Mouse (Mus musculus): ENCODE data around the gene Gm10188. TPM values are rescaled to one million over a fixed set of nuclear protein-coding genes. Genes with fewer than 3 reads are reported as not detected.

The Gm10188 gene
- polyA plus RNA-seq, 1 experiment from 2014 or later = not detected

GRCm38 (mm10) chr1:132201936-132202335, 27.6 kb downstream of the Gm10188 start:
- Histone ChIP-seq H3K4me3 (ENCODE audit: low read depth, low read length) (no peak overlapping the region), H3K27me3 (ENCODE audit: control insufficient read depth, insufficient read depth, low read length) (peaks cover 37% of the 10 kb centered on the region), H3K4me1 (ENCODE audit: control insufficient read depth, insufficient read depth, low read length) (peaks cover 8% of the 10 kb centered on the region), H3K27ac (ENCODE audit: low read depth, low read length) (no peak overlapping the region), H3K9me3 (replicated peaks; ENCODE audit: control insufficient read depth, low read length) (no peaks in the 10 kb centered on the region), H3K36me3 (ENCODE audit: control insufficient read depth, insufficient read depth, low read length) (no peaks in the 10 kb centered on the region), H3K4me2 (no peak overlapping the region), H3K9ac (ENCODE audit: low read depth, low read length) (no peak overlapping the region)
- ATAC-seq (replicated peaks; ENCODE audit: insufficient number of reproducible peaks, low FRiP score, low TSS enrichment) = no peak
- WGBS (ENCODE audit: insufficient replicate concordance) = 54% methylated on average over 2 of the region's 2 CpGs

- no peak for ATAC-seq (replicated peaks; ENCODE audit: insufficient number of reproducible peaks, low FRiP score, low TSS enrichment)
- H3K4me2 ChIP-seq = no peak overlapping the region
- H3K27ac ChIP-seq (ENCODE audit: low read depth, low read length) = no peak overlapping the region
- peaks cover 39% of the 10 kb centered on the region for H3K27me3 ChIP-seq (ENCODE audit: control insufficient read depth, insufficient read depth, low read length)
- H3K36me3 ChIP-seq (ENCODE audit: control insufficient read depth, insufficient read depth, low read length) = no peaks in the 10 kb centered on the region
- H3K9ac ChIP-seq (ENCODE audit: low read depth, low read length) = no peak overlapping the region
- H3K4me1 ChIP-seq (ENCODE audit: control insufficient read depth, insufficient read depth, low read length) = peaks cover 8% of the 10 kb centered on the region
- H3K4me3 ChIP-seq (ENCODE audit: low read depth, low read length) = no peak overlapping the region
- WGBS (ENCODE audit: insufficient replicate concordance) = 23% methylated on average over 4 of the region's 4 CpGs
- H3K9me3 ChIP-seq (replicated peaks; ENCODE audit: control insufficient read depth, low read length) = no peaks in the 10 kb centered on the region
These were observed 28.1 kb downstream of the Gm10188 start for GRCm38 (mm10) chr1:132201511-132201860.

DNA sequence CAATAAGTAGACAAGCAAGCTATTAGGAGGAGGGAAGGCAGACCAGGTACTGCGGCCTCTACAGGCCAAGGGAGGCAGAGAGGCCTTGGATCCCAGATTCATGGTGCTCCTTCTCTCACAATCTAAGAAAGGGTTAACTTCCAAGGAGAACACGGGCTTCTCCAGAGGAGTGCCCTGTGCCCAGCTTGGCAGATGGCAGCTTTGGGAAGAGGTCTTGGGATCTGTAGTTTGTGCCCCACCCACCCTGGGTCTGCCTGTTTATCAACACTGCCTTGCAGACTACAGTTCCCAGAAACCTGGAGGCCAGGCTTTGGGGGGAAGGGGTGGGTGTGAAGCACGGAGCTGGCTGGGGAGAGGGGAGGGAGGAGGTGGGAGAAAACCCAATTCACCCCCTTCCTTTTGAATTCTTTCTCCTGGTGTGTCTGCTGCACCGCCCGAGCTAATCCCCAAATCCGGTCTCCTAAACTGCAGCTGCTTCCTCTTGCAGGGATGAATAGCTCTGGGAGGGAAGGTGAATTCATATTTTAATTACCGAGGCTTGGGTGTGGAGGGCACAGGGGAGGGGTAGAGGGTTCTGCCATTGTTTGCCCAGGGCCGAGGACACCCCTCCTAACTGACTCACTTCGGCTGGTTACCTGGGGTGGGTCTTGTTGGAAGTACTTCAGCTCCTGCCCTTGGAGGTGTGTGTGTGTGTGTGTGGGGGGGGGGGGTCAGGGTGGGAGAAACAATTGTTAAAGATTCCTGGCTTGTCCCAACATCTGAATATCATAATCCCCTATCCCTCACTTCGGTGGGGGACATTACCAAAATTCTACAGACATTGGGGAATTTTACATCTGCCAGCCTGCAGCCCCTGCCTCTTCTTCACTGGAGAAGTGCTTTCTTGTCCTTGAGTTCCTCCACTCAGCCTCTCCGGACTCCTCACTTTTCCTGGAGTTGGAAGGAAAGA, 28.7 kb downstream of the Gm10188 start:
- H3K4me1 ChIP-seq (ENCODE audit: control insufficient read depth, insufficient read depth, low read length) = peaks cover 8% of the 10 kb centered on the region
- peak overlapping the region; percentile 16; the same call in 1 of the 2 replicates for H3K4me3 ChIP-seq (ENCODE audit: low read depth, low read length)
- H3K9me3 ChIP-seq (replicated peaks; ENCODE audit: control insufficient read depth, low read length) = no peaks in the 10 kb centered on the region
- no peak overlapping the region for H3K27ac ChIP-seq (ENCODE audit: low read depth, low read length)
- WGBS (ENCODE audit: insufficient replicate concordance) = 22% methylated on average over 11 of the region's 11 CpGs
- H3K27me3 ChIP-seq (ENCODE audit: control insufficient read depth, insufficient read depth, low read length) = peaks cover 42% of the 10 kb centered on the region
- peak overlapping the region; percentile 36 for H3K4me2 ChIP-seq
- no peak for ATAC-seq (replicated peaks; ENCODE audit: insufficient number of reproducible peaks, low FRiP score, low TSS enrichment)
- no peaks in the 10 kb centered on the region for H3K36me3 ChIP-seq (ENCODE audit: control insufficient read depth, insufficient read depth, low read length)
- no peak overlapping the region for H3K9ac ChIP-seq (ENCODE audit: low read depth, low read length)

DNA sequence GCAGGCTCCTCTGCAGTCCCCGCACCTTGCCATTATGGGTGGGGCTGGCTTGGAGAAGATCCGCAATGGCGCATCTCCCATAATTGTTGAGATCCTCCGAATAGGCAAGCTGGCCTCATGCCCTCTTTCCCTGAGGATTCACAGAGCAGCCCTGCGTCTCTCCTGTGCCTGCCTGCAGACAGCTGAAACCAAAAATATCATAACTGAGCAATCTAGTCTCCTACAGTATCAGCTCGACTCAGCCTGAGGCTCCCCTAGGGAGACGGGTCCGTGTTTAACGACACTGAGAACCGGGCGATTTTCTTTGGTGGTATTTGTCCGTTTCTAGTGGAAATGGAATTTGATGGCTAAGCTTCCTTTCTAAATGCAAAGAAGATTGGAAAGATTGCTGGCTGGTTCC, 29.6 kb downstream of the Gm10188 start:
- H3K4me1 ChIP-seq (ENCODE audit: control insufficient read depth, insufficient read depth, low read length) = peaks cover 7% of the 10 kb centered on the region
- 12% methylated on average over 12 of the region's 12 CpGs for WGBS (ENCODE audit: insufficient replicate concordance)
- no peaks in the 10 kb centered on the region for H3K9me3 ChIP-seq (replicated peaks; ENCODE audit: control insufficient read depth, low read length)
- H3K27ac ChIP-seq (ENCODE audit: low read depth, low read length) = no peak overlapping the region
- no peak overlapping the region for H3K9ac ChIP-seq (ENCODE audit: low read depth, low read length)
- H3K27me3 ChIP-seq (ENCODE audit: control insufficient read depth, insufficient read depth, low read length) = peaks cover 42% of the 10 kb centered on the region
- peak overlapping the region; percentile 36 for H3K4me2 ChIP-seq
- peak overlapping the region; percentile 16; the same call in 1 of the 2 replicates for H3K4me3 ChIP-seq (ENCODE audit: low read depth, low read length)
- H3K36me3 ChIP-seq (ENCODE audit: control insufficient read depth, insufficient read depth, low read length) = no peaks in the 10 kb centered on the region
- ATAC-seq (replicated peaks; ENCODE audit: insufficient number of reproducible peaks, low FRiP score, low TSS enrichment) = no peak

- H3K4me3 ChIP-seq (ENCODE audit: low read depth, low read length) = no peak overlapping the region
- no peak overlapping the region for H3K27ac ChIP-seq (ENCODE audit: low read depth, low read length)
- 67% methylated on average over 6 of the region's 6 CpGs for WGBS (ENCODE audit: insufficient replicate concordance)
- peaks cover 42% of the 10 kb centered on the region for H3K27me3 ChIP-seq (ENCODE audit: control insufficient read depth, insufficient read depth, low read length)
- H3K9ac ChIP-seq (ENCODE audit: low read depth, low read length) = no peak overlapping the region
- no peak for ATAC-seq (replicated peaks; ENCODE audit: insufficient number of reproducible peaks, low FRiP score, low TSS enrichment)
- no peaks in the 10 kb centered on the region for H3K9me3 ChIP-seq (replicated peaks; ENCODE audit: control insufficient read depth, low read length)
- H3K4me1 ChIP-seq (ENCODE audit: control insufficient read depth, insufficient read depth, low read length) = peaks cover 10% of the 10 kb centered on the region
- no peaks in the 10 kb centered on the region for H3K36me3 ChIP-seq (ENCODE audit: control insufficient read depth, insufficient read depth, low read length)
- no peak overlapping the region for H3K4me2 ChIP-seq
These were observed 30.3 kb downstream of the Gm10188 start for GRCm38 (mm10) chr1:132199244-132199643.

- Histone ChIP-seq H3K9ac (ENCODE audit: low read depth, low read length) (no peak overlapping the region), H3K4me1 (ENCODE audit: control insufficient read depth, insufficient read depth, low read length) (peaks cover 10% of the 10 kb centered on the region), H3K27me3 (ENCODE audit: control insufficient read depth, insufficient read depth, low read length) (peaks cover 47% of the 10 kb centered on the region), H3K9me3 (replicated peaks; ENCODE audit: control insufficient read depth, low read length) (no peaks in the 10 kb centered on the region), H3K36me3 (ENCODE audit: control insufficient read depth, insufficient read depth, low read length) (no peaks in the 10 kb centered on the region), H3K27ac (ENCODE audit: low read depth, low read length) (no peak overlapping the region), H3K4me2 (no peak overlapping the region), H3K4me3 (ENCODE audit: low read depth, low read length) (no peak overlapping the region)
- WGBS (ENCODE audit: insufficient replicate concordance) = 79% methylated on average over 16 of the region's 16 CpGs
- no peak for ATAC-seq (replicated peaks; ENCODE audit: insufficient number of reproducible peaks, low FRiP score, low TSS enrichment)
These were observed 31.0 kb downstream of the Gm10188 start for GRCm38 (mm10) chr1:132198401-132199071.

DNA sequence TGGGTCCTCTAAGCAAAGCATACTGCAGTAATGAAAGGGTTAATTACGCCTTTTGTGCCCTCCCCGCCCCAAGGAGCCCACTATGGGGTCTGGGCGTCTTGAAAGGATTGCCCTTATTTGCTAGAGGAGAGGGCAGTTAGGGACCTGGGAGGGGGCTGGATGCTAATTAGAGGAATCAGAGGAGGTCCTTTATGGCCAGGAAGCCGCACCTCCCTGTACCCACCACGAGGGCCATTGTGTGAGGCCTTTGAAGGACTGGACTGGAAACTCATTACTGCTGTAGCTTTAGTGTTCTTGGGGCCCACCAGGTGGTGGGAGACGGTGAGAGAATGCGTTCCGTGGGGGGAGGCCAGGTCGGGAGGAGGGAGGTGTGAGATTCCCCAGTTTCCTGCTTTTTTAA, 31.9 kb downstream of the Gm10188 start:
- ATAC-seq (replicated peaks; ENCODE audit: insufficient number of reproducible peaks, low FRiP score, low TSS enrichment) = no peak
- no peaks in the 10 kb centered on the region for H3K36me3 ChIP-seq (ENCODE audit: control insufficient read depth, insufficient read depth, low read length)
- no peaks in the 10 kb centered on the region for H3K9me3 ChIP-seq (replicated peaks; ENCODE audit: control insufficient read depth, low read length)
- H3K27me3 ChIP-seq (ENCODE audit: control insufficient read depth, insufficient read depth, low read length) = peaks cover 51% of the 10 kb centered on the region
- 11% methylated on average over 9 of the region's 9 CpGs for WGBS (ENCODE audit: insufficient replicate concordance)
- no peak overlapping the region for H3K4me2 ChIP-seq
- no peak overlapping the region for H3K9ac ChIP-seq (ENCODE audit: low read depth, low read length)
- H3K4me3 ChIP-seq (ENCODE audit: low read depth, low read length) = no peak overlapping the region
- peaks cover 10% of the 10 kb centered on the region for H3K4me1 ChIP-seq (ENCODE audit: control insufficient read depth, insufficient read depth, low read length)
- H3K27ac ChIP-seq (ENCODE audit: low read depth, low read length) = no peak overlapping the region

DNA sequence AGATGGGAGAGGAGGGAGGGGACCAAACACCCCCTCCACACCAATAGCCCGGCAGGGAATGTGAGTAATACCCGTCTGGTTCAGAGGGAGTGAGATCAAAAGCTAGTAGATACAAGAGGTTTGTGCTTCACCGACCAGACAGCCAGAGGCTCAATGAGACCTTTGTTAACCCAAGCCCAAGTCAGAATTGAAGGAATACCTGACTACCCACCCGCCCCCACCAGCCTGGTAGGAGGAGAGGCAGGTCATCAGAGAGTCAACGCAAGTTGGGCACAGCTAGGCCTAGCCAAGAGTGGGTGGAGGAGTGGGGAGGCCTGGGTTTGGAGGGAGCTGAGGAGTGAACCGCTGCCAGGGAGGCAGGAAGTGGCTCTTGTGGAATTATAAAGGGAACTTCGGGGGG, 33.2 kb downstream of the Gm10188 start:
- peaks cover 62% of the 10 kb centered on the region for H3K27me3 ChIP-seq (ENCODE audit: control insufficient read depth, insufficient read depth, low read length)
- 36% methylated on average over 7 of the region's 7 CpGs for WGBS (ENCODE audit: insufficient replicate concordance)
- no peaks in the 10 kb centered on the region for H3K36me3 ChIP-seq (ENCODE audit: control insufficient read depth, insufficient read depth, low read length)
- no peaks in the 10 kb centered on the region for H3K9me3 ChIP-seq (replicated peaks; ENCODE audit: control insufficient read depth, low read length)
- no peak overlapping the region for H3K9ac ChIP-seq (ENCODE audit: low read depth, low read length)
- no peak overlapping the region for H3K4me2 ChIP-seq
- ATAC-seq (replicated peaks; ENCODE audit: insufficient number of reproducible peaks, low FRiP score, low TSS enrichment) = no peak
- peaks cover 19% of the 10 kb centered on the region for H3K4me1 ChIP-seq (ENCODE audit: control insufficient read depth, insufficient read depth, low read length)
- no peak overlapping the region for H3K4me3 ChIP-seq (ENCODE audit: low read depth, low read length)
- no peak overlapping the region for H3K27ac ChIP-seq (ENCODE audit: low read depth, low read length)

All from heart, embryonic 11.5 days (tissue).